Mouse (Mus musculus) urinary bladder, postnatal 36 days (tissue): ENCODE results near the gene Wdfy3.
"Not testable (repeated sequence)": the region's sequence is repeated elsewhere in the genome, so short reads cannot be mapped to it uniquely, and the experiment has no call there.

Source experiments
- DNase-seq, 2 experiments: peaks; one replicate each; pipeline ENCODE4 v3.0.0; 2022; ENCODE audit warnings: low spot score in 2 of 2, mixed read lengths in 1 of 2

The Wdfy3 gene

DNA sequence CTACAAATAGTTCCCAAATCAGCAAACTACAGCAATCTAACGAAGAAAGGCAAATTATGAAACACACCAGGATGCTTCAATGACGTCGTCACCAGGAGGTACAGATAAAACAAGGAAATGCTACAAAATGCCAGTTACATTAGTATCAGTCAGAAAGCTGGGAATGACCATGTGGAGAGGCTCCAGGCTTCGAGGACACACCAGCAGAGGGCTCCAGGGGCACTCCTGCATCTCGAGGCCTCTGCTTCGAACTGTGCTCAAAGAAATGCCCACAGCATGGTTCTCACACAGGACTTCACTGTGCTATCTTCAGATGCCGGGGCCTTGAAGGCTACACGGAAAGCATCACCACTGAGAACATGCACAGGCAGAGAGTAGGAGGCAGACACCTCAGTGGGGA, 68.7 kb downstream of the Wdfy3 start:
- no peak for DNase-seq

DNA sequence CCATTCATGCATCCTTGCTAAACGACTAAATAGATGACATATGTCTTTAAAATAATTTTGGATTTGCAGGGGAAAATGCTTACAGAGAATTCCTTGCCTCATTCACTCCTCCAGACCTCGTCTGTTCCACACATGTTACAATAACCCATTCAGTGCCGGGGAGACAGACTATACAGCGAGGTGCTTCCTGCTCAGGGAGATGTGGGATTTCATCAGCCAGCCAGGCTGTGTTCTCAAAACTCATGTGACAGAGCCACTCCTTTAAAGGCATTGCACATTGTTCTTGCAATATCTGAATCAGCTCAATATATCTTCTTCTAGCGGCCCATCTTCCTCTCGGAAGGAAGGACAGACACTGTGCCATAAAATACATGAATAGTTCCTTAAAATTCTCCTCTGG, 70.8 kb downstream of the Wdfy3 start:
- DNase-seq, result no peak

GRCm38 (mm10) chr5:101996036-101996735, 73.5 kb downstream of the Wdfy3 start:
- no peak for DNase-seq

DNA sequence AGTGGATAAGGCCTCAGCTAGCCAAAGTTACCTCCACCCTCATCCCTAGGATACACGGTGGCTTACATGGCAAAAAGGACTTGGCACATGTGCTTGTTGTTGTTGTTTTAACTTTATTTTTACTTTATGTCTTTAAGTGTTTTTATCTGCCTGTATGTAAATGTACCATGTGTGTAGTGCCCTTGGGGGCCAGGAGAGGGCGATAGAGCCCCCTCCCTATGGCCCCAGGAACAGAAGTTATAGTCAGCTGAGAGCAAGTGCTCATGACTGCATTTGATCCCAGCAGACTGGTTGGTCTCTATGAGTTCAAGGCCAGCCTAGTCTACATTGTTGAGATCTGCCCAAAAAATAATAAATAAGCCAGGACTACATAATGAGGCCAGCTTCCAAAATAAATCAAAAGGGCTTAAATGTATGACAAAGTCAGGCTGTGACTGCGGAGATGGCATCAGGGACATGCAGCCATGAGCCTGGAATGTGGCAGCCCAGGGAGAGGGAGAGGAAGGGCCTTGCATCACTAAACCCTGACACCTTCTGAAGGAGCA, 74.2 kb downstream of the Wdfy3 start:
- DNase-seq, result no peak

- DNase-seq, result no peak
Observed at GRCm38 (mm10) chr5:101993996-101994395, 75.7 kb downstream of the Wdfy3 start.

GRCm38 (mm10) chr5:101992969-101993670, 76.6 kb downstream of the Wdfy3 start:
- DNase-seq, result no peak

GRCm38 (mm10) chr5:101990298-101990845, 79.3 kb downstream of the Wdfy3 start:
- DNase-seq, result no peak

DNA sequence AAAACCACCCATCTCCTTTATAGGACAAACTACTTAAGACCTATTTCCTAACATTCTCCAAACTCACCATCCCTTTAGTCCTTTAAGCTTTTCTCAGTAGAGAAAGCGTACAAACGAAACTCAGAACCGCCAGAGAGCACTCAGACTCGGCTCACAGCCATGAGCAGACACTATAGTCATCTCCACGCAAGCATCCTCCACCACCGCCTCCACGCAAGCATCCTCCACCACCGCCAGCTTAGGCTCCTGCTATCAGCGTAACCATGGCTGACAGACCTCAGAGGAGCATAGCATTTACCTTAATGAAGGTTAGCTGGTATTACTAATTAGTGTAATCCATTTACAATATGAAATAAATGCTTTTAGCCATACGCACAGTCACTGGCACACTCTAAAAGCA, 81.2 kb downstream of the Wdfy3 start:
- DNase-seq, result no peak

GRCm38 (mm10) chr5:101986694-101987093, 83.0 kb downstream of the Wdfy3 start:
- no peak for DNase-seq

DNA sequence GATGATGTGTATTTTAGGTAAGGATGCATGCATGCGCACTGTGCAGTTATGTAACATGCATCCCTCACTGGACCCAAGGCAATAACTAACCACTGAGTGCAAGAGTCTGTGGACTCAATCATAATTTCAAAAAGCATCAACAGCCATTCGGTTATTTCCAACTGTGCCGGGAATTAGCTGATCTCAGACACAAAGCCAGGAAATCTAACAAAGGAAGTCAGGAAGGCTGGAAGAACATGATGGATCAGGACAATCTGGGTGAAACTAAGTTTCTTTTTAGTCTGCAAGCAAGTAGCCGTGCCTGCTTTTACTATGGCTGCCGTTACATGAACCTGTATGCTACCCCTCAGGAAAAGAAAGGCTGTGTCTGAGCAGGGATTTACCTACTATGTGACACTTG, 87.5 kb downstream of the Wdfy3 start:
- DNase-seq, result no peak

- no peak for DNase-seq
Observed at GRCm38 (mm10) chr5:101979594-101979993, 90.1 kb downstream of the Wdfy3 start.

- not testable (repeated sequence) for DNase-seq
Observed at GRCm38 (mm10) chr5:101972594-101972993, 97.1 kb downstream of the Wdfy3 start.

DNA sequence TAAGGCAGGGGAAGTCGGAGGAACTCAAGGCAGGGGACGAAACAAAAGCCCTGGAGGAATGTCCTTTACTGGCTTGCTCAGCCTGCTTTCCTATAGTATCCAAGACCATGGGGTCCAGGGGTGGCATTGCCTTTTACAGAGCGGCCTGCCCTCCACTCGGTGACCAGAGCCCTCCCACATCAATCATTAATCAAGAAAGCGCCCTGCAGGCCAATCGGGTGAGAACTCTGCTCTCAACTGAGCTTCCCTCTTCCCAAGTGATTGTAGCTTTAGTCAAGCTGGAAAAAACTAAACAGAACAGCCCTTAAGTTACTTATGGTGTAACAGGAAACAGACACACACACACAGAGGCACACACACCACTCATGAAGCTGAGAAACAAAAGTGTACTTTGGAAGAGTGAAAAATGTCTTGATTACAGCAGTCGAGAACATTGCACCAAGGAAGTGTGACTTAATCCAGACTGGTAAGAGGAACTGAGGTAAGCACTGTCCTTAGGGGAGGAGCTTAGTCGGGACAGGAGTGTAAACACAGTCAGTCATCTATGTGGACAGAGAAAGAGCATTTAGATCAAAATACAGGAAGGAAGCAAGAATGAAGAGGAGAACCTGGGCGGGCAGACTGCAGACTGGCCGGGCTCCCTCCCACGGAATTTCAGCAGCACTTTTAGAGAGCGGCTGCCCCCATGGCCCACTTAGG, 101.4 kb downstream of the Wdfy3 start:
- no peak for DNase-seq

GRCm38 (mm10) chr5:101967832-101968152, 101.9 kb downstream of the Wdfy3 start:
- DNase-seq, result no peak

DNA sequence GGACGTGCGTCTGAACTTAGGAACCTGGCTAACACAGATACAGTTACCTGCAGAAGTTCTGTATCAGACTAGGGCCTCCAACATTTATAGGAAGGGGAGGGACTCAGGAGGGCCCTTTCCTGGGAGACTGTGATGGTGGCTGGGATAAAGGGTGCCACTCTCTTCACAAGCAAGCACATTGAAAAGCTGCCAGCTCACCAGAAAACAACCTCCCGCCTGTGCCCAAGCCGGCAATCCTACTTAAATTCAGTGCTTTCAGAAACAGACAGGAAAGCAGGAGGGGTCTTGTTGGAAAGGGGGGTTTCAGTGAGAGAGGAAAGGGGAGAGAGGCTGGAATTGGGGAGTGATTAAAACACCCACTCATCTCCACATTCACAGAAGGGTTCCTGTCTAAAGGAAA, 106.9 kb downstream of the Wdfy3 start:
- no peak for DNase-seq

DNA sequence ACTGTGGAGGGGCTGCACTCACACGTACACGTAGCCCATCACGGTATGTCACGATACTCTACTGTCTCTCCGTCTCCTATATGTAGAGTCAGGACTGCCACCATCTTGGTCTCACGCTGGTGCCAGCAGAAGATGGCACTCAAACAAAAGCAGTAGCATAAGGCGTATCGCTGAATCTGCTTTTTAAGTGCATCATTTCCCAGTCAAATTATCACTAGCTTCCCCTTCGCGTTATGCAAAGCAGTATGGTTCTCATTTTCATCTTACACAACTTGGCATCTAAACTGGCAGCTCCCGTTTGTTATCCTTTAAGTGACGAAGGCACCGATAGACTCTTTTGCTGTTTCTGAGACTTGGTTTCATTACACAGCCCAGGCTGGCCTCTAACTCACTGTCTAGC, 110.4 kb downstream of the Wdfy3 start:
- no peak for DNase-seq

DNA sequence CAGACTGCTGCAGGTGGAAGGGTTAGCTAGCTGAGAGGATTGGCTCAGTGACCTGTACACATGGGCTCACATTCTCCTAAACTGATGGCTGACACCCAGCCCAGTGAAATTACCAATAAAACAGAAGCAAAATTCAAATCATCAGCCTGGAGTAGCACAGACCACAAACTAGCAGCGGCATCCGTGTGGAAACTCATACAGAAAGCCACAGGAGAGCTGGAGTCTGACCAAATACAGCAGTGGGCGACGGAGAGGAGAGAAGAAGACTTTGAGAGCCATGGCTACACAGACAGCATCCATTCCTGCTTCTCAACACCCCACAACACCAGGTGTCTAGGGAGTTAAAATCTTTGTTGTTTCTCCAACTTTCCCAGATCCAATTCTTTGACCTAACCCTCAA, 110.8 kb downstream of the Wdfy3 start:
- DNase-seq, result no peak

- no peak for DNase-seq
Observed at GRCm38 (mm10) chr5:101957419-101957818, 112.3 kb downstream of the Wdfy3 start.

DNA sequence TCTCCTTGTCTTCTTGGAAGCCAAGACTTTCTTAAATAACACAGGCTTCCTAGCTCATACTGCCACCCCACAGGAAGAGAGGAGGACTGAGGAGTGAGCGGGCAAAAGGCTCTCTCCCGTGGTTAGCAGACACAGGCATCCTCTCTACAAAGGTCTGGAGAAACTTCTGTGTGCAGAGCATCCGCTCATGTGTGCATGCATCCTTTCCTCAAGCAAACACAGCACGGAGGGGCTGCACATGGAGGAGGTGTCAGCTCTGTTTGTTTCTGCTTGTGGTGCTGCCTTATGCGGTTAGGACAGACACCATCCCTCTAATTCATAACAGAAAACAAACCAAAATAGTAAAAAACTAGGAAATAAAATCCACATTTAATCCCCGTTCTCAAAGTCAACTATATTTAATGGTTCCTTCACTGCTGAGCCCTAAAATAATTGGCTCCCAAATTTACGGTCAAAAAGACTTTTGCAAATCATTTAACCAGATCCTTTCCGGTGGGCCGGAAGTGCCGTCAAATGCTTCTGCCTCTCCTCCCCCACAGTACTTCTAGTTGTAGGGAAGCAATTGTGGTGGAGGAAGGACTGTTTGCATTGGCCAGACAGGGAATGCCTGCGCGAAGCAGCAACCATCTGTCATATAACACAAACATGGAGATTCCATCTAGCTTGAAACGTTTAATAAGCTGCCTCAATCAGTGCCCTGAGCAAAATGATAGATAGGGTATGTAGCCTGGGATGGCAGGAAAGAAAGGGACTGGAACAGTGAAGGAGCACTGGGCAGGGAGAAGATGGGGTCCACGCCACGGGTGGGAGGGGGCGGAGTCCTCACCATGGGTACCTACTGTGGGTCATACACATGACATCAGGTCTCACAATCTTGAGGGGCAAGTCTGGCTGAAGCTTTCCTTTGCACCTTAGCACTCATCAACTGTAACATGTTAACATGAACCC, 115.1 kb downstream of the Wdfy3 start:
- no peak for DNase-seq

DNA sequence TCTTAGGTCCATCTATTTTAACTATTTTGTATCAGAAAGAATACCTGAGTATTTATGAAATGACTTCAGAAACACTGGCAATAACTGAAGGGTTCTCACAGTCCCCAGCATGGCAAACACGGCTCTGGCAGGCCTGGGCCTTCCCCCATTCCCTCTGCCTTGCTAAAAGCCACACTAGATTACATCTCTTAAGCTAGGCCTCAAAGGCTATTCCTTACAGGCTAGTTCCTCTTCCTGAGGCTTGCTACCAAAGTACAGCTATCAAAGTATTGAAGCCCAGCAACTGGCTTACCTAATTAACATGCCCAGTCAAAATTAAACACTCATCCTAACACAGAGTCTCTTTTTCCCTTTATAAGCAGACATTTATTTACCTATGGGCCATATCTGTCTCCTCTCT, 117.8 kb downstream of the Wdfy3 start:
- DNase-seq, result no peak

GRCm38 (mm10) chr5:101949323-101949722, 120.4 kb downstream of the Wdfy3 start:
- DNase-seq, result no peak
